Mouse (Mus musculus): ENCODE results near the gene Picalm.
"Not testable (repeated sequence)": the region's sequence is repeated elsewhere in the genome, so short reads cannot be mapped to it uniquely, and the experiment has no call there.

The Picalm gene

DNA sequence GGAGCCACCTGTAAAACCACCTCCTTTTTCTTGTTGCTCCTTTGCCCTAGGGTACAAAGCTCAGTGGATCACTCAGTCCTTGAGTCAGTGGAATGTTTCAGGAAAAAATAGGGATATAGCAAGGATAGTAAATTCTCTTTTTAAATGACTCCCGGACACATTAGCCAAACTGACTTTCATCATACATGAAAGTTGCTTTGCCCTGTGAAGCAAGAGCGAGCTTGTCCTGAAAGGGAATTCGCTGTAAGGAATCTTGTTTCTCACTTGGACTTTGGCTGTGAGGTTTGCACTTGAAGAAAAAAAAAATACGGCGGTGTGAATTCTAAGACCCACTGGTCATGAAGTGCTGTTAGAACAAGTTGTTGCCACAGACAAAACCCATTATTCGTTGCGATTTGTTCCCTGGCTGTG is 1.8 kb downstream of the Picalm start:
- peak; percentile 11 for DNase-seq (ENCODE audit: low spot score)

DNA sequence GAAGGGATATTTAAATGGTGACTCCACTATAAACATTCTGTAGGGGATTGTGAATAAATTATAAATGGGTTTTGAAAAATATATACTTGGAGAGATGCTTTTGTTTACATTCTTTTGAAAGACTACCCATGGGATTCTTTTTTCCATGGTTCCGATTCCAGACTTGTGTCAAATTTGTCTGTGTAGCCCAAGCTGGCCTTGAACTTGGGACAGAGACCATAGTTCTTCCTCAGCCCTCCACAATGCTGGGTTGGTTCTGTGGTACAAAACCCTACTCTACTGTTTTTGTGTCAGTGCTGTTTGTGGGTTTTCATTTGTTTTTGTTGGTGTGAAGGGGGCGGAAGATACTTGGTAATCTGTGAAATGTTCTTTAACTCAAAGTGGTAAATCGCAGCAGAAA is 2.3 kb downstream of the Picalm start:
- DNase-seq (ENCODE audit: low spot score): no peak

DNA sequence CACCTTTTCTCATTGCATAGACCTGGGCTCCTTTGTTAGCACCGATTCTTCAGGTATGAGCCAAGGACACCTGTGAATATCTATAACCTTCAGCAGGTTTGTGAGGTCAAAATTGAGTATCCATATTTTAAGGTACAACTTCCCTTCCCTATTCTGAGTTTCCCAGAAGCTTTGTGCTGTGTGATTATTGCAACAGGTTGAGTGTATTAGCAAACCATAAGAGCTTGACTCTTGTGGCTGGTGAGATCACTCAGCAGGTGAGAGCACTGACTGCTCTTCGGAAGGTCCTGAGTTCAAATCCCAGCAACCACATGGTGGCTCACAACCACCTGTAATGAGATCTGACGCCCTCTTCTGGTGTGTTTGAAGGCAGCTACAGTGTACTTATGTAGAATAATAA is 6.7 kb downstream of the Picalm start:
- DNase-seq (ENCODE audit: low spot score): no peak

DNA sequence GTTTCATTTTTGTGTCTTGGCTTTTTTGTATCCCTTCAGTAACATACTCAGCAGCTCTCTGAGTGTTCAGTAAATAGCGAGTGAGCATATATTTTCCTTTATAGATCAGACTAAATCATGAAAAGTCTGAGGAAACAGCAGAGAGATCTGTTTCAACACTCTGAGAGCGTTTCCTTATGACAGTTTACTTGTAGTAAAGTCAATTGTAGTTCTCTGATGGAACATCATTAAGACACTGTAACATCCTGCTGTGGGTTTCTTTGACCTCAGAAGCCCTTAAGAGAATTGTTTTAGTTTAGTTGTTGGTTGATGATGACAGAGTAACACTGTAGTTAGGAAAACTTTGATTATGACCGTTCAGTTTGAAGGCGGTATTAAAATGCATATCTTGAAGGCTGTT is 8.3 kb downstream of the Picalm start:
- no peak for DNase-seq (ENCODE audit: low spot score)

DNA sequence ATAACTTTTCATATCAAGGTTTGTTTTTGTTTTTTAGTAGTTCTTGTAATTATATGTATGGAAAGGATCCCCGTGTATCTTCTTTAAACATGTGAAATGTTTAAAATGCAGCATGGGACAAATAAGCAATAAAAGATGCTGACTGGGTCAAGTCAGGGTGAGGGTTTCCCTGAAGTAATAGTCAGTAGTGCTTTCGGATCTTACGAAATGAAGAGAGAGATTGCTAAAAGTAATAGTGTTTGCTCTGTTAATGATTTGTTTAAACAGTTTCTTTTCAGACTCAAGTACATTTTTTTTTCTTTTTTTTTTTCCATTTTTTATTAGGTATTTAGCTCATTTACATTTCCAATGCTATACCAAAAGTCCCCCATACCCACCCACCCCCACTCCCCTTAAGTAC is 10.3 kb downstream of the Picalm start:
- DNase-seq (ENCODE audit: low spot score): no peak

DNA sequence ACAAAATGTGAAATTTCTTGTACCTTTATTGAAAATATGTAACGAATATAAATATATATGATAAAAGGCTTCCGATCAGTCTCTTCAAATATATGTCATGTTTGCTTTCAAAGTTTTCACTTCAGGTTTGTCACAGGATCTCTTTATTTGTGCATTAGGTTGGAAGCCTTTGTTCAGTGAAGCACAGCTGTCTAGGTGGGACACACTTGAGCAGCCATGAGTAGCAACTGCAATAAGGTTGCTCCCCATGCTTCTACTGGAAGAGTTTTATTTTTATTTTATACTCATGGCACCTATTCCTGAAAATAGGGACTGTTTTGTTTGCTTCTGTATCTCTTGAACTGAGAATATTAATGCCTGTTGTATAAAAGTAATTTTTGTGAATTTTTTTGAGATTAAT is 14.3 kb downstream of the Picalm start:
- no peak for DNase-seq (ENCODE audit: low spot score)

DNA sequence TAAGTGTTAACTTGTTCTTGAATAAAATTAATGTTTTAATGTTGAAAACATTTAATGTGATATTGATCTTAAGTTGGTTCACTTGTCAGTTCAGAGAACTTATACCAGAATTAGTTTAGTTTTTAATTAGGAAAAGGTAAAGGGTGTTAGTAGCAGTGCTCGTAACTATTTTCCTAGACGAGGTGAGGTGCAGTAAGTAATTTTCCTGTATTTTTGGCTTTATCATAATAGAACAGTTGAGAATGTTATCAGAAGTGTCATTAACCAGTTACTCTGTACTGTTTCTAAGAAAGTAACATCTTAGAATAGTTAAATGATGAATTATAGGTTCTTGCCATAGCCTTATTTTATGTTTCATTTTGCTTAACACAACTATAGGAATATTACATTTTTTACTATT is 15.0 kb downstream of the Picalm start:
- no peak for DNase-seq (ENCODE audit: low spot score)

DNA sequence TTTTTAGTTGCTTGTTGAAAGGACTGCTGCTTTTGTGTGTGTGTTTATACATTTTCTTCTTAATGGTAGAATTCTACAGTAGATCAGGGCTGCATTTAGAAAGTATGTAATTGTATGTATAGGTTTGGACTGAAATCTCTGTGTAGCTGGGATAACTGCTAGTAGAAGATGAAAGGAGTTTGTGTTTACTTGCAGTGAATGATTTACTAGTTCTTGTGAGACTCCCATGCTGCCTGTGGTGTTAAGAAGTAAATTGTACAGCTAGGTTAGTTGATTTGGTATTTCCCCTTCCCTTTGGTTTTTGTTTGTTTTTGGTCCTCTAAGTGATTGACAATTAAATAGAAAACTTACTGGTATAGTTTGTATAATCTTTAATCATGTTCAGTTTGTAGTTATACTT is 15.4 kb downstream of the Picalm start:
- DNase-seq (ENCODE audit: low spot score): no peak

DNA sequence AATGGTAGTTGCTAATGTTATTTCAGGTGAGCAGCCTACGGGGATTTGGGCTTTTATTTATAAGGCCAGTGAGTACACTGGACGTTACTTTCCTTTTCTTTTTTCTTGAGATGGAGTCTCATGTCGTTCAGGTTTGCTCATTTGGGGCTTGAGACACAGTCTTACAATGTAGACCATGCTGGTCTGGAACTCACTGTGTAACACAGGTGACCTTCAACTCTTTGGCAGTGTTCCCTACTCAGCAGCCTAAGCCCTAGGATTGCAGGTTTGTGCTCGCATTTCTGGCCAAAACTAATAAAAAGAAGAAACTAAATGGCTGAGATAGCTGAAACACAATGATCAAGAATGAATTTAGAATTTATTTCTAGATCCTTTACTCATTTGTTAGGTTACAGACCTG is 15.9 kb downstream of the Picalm start:
- DNase-seq (ENCODE audit: low spot score): no peak

DNA sequence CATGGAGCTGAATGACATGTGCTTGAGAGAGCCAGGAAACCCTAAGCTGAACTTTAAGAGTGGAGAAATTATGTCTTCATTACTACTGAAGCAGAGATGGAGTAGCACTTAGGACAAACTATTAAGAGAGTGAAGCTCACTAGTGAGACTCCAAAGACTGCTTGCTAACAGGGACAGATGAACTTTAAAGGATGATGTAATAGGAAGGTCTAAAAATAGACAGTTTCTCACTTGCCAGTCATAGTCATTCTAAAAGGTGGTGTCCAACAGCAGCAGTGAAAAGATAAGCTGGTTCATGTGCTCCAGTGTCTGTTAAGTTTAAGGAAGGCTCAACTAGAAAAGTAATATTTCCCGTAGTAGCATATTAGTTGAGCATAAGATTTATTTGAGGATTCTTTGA is 16.3 kb downstream of the Picalm start:
- DNase-seq (ENCODE audit: low spot score): no peak

DNA sequence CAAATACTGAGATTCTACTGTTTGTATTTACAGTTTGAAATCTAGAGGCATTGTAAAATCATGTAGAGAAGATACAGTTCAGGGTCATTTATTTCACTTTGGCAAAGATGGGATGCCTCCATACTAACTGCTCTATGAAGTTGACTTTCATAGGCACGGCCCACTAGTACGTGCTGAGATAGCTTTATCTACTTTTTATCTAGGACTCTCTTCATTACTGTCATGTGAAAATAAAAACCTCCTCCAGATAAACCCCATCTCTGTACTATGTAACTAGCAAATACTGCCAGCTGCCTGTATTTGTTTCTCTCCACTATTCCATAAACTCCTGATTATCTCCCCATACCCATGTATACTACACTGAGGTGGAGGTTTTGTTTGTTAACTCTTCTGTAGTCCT is 18.0 kb downstream of the Picalm start:
- no peak for DNase-seq (ENCODE audit: low spot score)

DNA sequence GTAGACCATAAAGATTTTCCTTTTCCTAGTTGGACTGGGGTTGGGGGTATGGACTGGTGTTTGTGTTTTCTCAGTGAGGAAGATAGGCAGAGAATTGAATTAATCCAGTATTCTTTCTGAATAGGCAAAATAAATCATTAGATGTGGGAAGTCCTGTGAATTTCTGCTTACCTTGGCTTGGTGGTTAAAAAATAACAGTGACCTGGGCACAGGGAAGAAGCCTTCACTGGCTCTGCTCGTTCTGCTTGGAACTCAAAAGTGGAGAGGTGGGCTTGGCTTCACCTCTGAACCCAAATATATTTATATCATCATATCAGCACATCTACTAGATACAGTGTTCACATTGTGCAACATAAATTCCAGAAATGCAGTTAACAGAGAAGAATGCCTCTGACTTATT is 18.5 kb downstream of the Picalm start:
- DNase-seq (ENCODE audit: low spot score): no peak

DNA sequence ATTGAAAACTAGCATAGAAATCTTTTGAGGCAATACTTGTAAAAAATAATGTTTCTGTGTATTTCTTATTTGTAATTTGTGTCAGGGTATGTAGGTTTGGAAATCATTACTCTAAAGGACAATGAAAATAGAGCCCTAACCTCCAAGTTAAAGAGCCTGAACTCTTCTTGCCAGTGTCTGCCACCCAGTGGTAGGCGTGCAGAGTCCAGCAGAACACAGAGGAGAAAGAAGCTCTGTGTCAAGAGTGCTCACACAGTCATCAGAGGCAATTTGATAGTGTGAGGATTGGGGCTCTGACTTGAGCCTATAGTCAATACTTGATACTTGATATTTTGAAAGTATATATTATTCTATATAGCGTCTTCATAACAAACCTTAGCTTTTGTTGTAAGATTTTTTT is 20.3 kb downstream of the Picalm start:
- peak; percentile 70 for DNase-seq (ENCODE audit: low spot score)

DNA sequence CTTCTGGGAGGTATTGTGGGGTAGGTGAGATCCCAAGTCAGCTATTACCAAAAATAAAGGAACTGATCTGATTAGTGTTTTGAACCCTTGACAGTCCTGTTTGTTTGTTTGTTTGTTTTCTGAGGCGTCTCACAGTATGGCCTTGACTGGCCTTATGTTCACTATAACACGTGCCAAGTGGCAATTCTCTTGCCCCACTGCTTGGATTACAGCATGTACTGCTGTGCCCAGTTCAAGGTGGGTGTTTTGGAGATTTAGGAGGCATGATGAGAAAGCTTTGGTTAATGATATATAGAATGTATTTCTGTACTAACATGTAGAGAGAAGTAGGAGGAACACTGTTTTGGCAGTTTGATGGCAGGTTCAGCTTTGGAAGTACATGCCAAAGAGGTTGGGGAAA is 28.0 kb downstream of the Picalm start:
- no peak for DNase-seq (ENCODE audit: low spot score)

DNA sequence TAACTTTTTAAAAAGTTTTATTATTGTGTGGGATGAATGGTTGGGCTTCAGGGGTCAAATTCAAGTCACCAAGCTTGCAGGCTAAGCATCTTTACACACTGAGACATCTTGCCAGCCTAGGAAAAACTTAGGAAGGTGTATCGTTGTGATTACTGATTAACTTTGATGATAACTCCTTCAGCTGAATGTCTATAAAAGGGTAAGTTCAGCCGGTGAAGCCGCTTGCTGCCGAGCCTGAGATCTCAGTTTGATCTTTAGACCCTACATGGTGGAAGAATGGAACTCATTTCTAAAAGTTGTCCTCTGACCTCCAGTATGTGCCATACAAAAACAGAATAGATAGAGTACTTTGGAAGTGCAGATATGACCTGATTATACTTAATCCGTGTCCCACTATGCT is 30.6 kb downstream of the Picalm start:
- no peak for DNase-seq (ENCODE audit: low spot score)

DNA sequence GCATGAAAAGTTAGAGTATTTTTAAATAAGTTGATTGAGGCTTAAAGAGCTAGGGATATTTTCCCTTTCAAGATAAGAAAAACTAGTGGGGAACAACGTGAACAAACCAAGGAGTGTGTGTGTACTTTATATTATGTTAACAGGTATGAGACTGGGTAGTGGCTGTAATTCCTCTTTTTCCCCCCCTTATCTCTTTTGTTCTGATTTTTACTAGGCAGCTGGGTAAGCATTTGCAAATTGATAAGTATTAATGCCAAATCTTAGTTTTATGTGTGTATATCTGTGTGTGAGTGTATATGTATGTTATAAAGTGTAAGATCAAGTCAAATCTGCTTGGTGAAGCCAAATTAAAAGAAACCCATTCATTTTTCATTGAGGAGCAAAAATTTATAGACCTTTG is 34.3 kb downstream of the Picalm start:
- DNase-seq (ENCODE audit: low spot score): no peak

DNA sequence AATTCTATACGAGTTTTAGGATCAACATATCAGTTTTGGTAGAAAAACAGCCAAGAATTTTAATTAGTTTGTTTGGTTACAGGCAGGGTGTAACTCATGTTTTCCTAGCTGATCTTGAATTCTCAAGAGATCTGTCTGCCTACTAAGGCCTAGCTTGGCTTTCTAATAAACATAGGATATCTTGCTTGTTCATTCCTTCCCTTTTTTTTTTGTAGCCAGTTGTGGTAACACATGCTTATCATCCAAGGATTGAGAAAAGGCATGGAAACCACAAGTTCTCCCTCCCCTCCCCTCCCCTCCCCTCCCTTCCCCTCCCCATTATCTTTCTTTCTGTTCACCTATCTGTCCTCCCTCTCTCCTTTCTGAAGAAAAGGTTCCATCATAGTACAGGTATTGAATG is 36.0 kb downstream of the Picalm start:
- no peak for DNase-seq (ENCODE audit: low spot score)

DNA sequence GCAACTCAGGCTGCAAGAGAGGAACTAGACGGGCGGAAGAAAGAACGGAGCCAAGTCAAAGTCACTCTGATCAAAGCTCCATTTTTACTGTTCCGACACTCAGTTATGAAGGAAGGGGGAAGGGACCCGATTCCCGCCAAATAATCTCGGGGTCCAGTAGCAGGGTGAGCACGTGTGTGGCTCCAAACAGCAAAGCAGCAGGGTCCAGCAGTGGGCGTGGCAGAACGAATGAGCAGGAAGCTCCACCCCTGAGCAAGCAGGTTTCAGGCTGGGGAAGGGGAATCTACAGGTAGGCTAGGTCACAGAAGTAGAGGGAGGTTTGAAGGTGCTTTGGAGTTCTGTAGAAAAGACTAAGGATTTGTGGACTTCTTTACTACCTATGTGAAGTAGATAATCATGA is 37.8 kb downstream of the Picalm start:
- not testable (repeated sequence) for DNase-seq (ENCODE audit: low spot score)

DNA sequence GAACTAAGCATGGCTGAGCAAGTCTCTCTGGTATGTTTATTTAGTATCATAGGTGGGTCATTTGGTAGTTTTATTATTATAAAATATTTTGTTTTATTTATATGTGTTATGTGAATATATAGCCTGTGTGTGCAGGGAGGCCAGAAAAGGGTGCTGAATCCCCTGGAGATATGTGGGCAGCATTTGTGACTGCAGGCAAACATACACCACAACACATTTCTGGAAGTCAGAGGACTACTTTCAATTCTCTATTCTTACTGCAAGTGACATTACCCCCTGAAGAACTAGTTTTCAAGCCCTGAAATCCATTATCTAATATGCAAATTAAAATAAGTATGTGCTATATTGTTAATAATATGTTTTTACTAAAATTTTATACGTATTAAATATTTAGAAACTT is 43.8 kb downstream of the Picalm start:
- DNase-seq (ENCODE audit: low spot score): no peak

DNA sequence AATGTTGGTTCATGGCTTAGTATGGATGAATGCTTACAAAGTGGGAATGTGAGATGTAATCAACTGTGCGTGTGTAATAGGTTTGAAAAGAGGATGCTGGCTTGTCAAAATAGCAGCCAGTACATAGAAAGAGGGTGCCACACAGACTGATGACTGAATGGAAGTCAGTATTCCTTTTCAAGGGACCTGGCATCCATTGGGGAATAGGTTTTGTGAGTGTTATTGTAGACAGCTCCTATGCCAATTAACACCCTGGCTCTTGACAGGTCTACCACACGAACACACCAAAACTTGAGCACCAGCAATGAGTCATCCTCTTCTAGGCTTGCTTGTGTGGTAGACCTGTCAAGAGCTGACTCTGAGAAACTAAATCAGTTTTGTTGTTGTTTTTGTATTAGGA is 45.6 kb downstream of the Picalm start:
- no peak for DNase-seq (ENCODE audit: low spot score)

DNA sequence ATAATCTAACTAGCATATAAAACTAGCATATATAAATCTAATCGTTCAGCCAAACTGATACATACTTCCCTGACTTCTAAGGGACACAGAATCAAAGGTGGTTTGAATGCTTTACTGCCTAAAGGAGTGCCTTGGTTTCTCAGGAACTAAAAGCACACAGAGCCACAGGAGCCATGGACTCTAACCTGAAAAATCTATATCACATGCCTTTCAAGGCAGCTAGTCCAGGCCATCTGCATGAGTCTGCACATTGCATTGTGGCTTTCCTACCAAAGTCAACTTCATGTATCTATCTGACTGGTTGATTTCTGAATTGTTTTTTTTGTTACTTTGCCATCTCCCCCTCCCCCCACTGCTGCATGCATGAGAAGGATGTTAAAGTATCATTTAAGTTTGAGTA is 50.6 kb downstream of the Picalm start:
- no peak for DNase-seq (ENCODE audit: low spot score)

DNA sequence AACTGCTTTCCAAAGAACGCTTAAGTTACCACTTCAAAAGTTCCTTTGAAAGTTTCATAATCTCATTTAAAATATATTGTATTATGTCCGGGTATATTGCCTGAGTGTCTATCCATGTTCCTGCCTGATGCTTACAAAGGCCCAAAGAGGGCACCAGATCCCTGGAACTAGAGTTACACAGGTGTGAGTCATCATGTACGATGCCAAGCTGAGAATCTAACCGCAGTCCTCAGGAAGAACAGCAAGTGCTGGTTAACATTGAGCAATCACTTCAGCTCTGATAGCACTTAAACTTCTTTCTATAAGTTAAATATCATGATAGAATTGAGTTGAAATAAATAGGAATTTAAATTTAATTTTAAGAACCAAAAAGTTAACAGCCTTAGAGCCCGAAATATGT is 70.2 kb downstream of the Picalm start:
- no peak for DNase-seq (ENCODE audit: low spot score)

DNA sequence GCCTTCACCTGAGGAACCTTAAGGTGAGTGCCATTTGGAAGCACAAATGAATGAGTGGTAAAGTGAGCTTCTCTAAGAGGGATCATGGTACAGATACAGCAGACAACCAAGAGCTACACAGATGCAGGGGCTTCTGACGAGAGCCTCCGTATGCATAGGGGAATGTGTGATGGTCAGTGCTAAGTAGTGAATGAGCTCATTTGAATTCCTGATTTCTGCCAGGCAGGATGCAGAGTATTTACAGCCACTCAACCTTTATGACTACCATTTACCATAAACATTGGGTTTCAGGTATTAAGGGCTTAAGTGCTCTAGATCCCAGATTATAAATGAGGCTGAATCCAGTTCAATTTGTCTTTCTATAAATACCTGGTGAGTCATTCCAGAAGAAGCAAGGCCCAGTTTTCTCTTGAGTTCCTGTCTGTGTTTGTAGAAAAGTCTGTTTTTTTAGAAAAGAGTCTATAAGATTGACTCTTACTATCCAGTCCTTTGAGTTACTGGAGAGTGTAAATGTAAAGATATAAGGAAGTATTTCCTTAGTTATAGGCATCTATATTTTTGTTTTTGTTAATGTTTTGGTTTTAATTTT is 72.0 kb downstream of the Picalm start:
- no peak for DNase-seq (ENCODE audit: low spot score)

DNA sequence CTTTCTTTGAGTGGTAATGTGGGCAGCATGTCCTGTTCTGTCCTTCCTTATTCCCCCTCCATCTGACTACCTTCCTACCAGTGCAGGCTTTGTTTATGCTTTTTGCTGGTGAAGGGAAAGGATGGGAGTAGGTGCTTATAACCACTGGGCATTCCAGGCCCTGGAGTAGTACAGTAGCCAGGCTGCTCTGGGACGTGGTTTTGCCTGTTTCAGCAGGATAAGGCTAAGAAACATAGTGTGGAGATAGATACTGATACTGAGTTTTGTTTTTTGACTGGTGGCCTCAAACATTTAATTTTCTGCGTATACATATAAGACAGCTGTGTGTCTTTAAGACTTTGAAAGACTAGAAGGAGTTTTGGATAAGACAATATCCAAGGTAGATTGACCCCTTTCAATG is 73.9 kb downstream of the Picalm start:
- DNase-seq (ENCODE audit: low spot score): no peak

DNA sequence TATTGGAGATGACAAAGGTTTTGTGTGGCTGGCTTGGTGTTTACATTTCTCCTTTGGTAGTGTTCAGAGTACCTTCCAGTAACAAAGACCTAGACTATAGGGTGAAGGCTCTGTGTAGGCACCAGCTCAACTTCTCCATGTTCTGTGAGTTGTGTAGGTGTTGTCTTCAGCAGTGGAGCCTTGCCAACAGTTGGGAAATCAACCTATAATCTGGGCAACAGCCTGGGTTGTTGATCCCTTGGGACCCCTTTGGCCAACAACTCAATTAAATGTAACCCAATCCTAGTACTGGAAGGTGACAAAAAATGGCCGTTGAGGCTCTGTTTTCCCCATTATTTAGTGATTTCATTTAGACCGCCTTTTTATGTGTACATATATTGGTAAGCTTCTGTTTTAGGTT is 80.1 kb downstream of the Picalm start:
- no peak for DNase-seq (ENCODE audit: low spot score)
